Mouse (Mus musculus) thymus, adult 2 months (tissue): ENCODE measurements around the gene Trim63.

Experiments used
- CTCF ChIP-seq: fragments of 200-500 bp; IDR thresholded peaks from 2 replicates; pipeline ENCODE4 v1.5.1; 2012; ENCODE audit warnings: mild to moderate bottlenecking, control low read depth, low read length, moderate library complexity, borderline replicate concordance; ENCODE audit not compliant: control insufficient read depth, poor library complexity, insufficient read depth; ENCODE audit errors: extremely low read depth
- POLR2A ChIP-seq: fragments of 200-500 bp; IDR thresholded peaks from 2 replicates; pipeline ENCODE4 v1.6.1; 2012; ENCODE audit warnings: mild to moderate bottlenecking, low read length, control low read depth, moderate library complexity; ENCODE audit not compliant: control insufficient read depth, poor library complexity, insufficient read depth; ENCODE audit errors: extremely low read depth

- TF ChIP-seq CTCF (no peak), POLR2A (no peak)
Observed at GRCm38 (mm10) chr4:134306963-134307362, 8.0 kb upstream of the Trim63 start.
